Mouse (Mus musculus) intestine, postnatal 0 days (tissue): ENCODE results near the gene Ifitm7. TPM values are rescaled to one million over a fixed set of nuclear protein-coding genes. Genes with fewer than 3 reads are reported as not detected.
A peak's percentile ranks its signal among the peaks of the same experiment; 100 is the strongest.

ENCODE experiments used
- ATAC-seq: fragments of 200-750 bp; cut with Nextera tagmentation; 2 replicates; pipeline ENCODE4 v1.8.0; 2017; ENCODE audit warnings: mild to moderate bottlenecking, moderate TSS enrichment, moderate library complexity
- H3K27ac ChIP-seq: fragments of 300-500 bp; sonication (generic); 2 replicates; pipeline ENCODE4 v1.5.1; 2014; ENCODE audit warnings: mild to moderate bottlenecking, low read depth, low read length, moderate library complexity
- H3K27me3 ChIP-seq: fragments of 300-500 bp; sonication (generic); replicated peaks from 2 replicates; pipeline ENCODE4 v1.6.1; 2014; ENCODE audit warnings: low read length, mixed read lengths; ENCODE audit not compliant: control insufficient read depth, insufficient read depth
- H3K36me3 ChIP-seq: fragments of 300-500 bp; sonication (generic); 2 replicates; pipeline ENCODE4 v1.6.1; 2014; ENCODE audit warnings: mild to moderate bottlenecking, moderate library complexity; ENCODE audit not compliant: control insufficient read depth, insufficient read depth
- H3K4me1 ChIP-seq: fragments of 300-500 bp; sonication (generic); replicated peaks from 2 replicates; pipeline ENCODE4 v1.6.1; 2014; ENCODE audit warnings: antibody characterized with exemption, low read length, mixed read lengths; ENCODE audit not compliant: control insufficient read depth, insufficient read depth
- H3K4me2 ChIP-seq: fragments of 300-500 bp; sonication (generic); replicated peaks from 2 replicates; pipeline ENCODE4 v1.6.1; 2014; ENCODE audit warnings: low read depth, mild to moderate bottlenecking, moderate library complexity
- H3K4me3 ChIP-seq: fragments of 300-500 bp; sonication (generic); 2 replicates; pipeline ENCODE4 v1.5.1; 2014; ENCODE audit warnings: low read depth, low read length
- H3K9ac ChIP-seq: fragments of 300-500 bp; sonication (generic); 2 replicates; pipeline ENCODE4 v1.6.1; 2014; ENCODE audit warnings: mild to moderate bottlenecking, low read depth, low read length
- H3K9me3 ChIP-seq: fragments of 300-500 bp; sonication (generic); 2 replicates; pipeline ENCODE4 v1.6.1; 2016; ENCODE audit warnings: mixed run types; ENCODE audit not compliant: control insufficient read depth
- CTCF ChIP-seq: sonication (generic); IDR thresholded peaks from 2 replicates; pipeline ENCODE4 v1.5.1; 2016; ENCODE audit warnings: low read depth, mild to moderate bottlenecking, control low read depth, antibody characterized with exemption, moderate library complexity
- WGBS: fragments of 180-500 bp; shearing (Covaris S2); extraction: QIAGEN DNeasy Blood & Tissue Kit; methylation state at CpG from one replicate; pipeline ENCODE4 v1.1.7; 2014; 5-methylcytosine and 5-hydroxymethylcytosine counted together
- polyA plus RNA-seq: library from polyadenylated mRNA; unstranded; fragments of >200 nt; fragmentation: Nextera tagmentation; extraction: Ambion mirVana; gene quantifications from 2 replicates; pipeline ENCODE4 v1.2.1, GENCODE M21; 2015

Ifitm7 gene
- polyA plus RNA-seq, 1 experiment from 2014 or later: not detected

- H3K36me3 ChIP-seq: no peaks in the 10 kb centered on the region
- TF ChIP-seq CTCF: no peak
Observed at GRCm38 (mm10) chr16:13951245-13951644, 35.4 kb downstream of the Ifitm7 start.

GRCm38 (mm10) chr16:13946306-13946705 lies 40.4 kb downstream of the Ifitm7 start:
- Histone ChIP-seq H3K4me2 (no peak overlapping the region), H3K27me3 (no peaks in the 10 kb centered on the region), H3K27ac (no peak overlapping the region), H3K9me3 (no peaks in the 10 kb centered on the region), H3K9ac (no peak overlapping the region), H3K36me3 (no peaks in the 10 kb centered on the region), H3K4me1 (no peaks in the 10 kb centered on the region), H3K4me3 (no peak overlapping the region)
- no peak for ATAC-seq
- WGBS: 97% methylated on average over 1 of the region's 1 CpGs
- TF ChIP-seq CTCF: no peak

More at GRCm38 (mm10) chr16:13951245-13951644, 35.4 kb downstream of the Ifitm7 start:
- no peaks in the 10 kb centered on the region for H3K27me3 ChIP-seq
- whole genome bisulfite sequencing: 73% methylated on average over 3 of the region's 3 CpGs
- no peak for ATAC-seq
- H3K9me3 ChIP-seq: no peaks in the 10 kb centered on the region
- no peaks in the 10 kb centered on the region for H3K4me1 ChIP-seq
- H3K4me2 ChIP-seq: no peak overlapping the region
- H3K4me3 ChIP-seq: no peak overlapping the region
- H3K27ac ChIP-seq: no peak overlapping the region
- H3K9ac ChIP-seq: no peak overlapping the region

- Histone ChIP-seq H3K4me3 (no peak overlapping the region), H3K36me3 (no peaks in the 10 kb centered on the region), H3K27ac (no peak overlapping the region), H3K9me3 (no peaks in the 10 kb centered on the region), H3K4me1 (no peaks in the 10 kb centered on the region), H3K27me3 (no peaks in the 10 kb centered on the region), H3K9ac (no peak overlapping the region), H3K4me2 (no peak overlapping the region)
- WGBS: 67% methylated on average over 4 of the region's 4 CpGs
- ATAC-seq: no peak
- TF ChIP-seq CTCF: no peak
Observed at GRCm38 (mm10) chr16:13945153-13945552, 41.5 kb downstream of the Ifitm7 start.

GRCm38 (mm10) chr16:13944752-13945151 lies 41.9 kb downstream of the Ifitm7 start:
- Histone ChIP-seq H3K9ac (no peak overlapping the region), H3K9me3 (no peaks in the 10 kb centered on the region), H3K4me2 (no peak overlapping the region), H3K27me3 (no peaks in the 10 kb centered on the region), H3K27ac (no peak overlapping the region), H3K4me3 (no peak overlapping the region), H3K36me3 (no peaks in the 10 kb centered on the region), H3K4me1 (no peaks in the 10 kb centered on the region)
- no peak for TF ChIP-seq CTCF
- ATAC-seq: no peak
- WGBS: 75% methylated on average over 5 of the region's 5 CpGs

- WGBS: 41% methylated on average over 4 of the region's 4 CpGs
- Histone ChIP-seq H3K36me3 (no peaks in the 10 kb centered on the region), H3K27me3 (no peaks in the 10 kb centered on the region), H3K9ac (no peak overlapping the region), H3K27ac (no peak overlapping the region), H3K4me3 (no peak overlapping the region), H3K4me1 (no peaks in the 10 kb centered on the region), H3K9me3 (no peaks in the 10 kb centered on the region), H3K4me2 (no peak overlapping the region)
- no peak for ATAC-seq
- TF ChIP-seq CTCF: no peak
Observed at GRCm38 (mm10) chr16:13944178-13944577, 42.5 kb downstream of the Ifitm7 start.

- H3K4me2 ChIP-seq: peak overlapping the region; percentile 94
- H3K27ac ChIP-seq: peak overlapping the region; percentile 28; the same call in 1 of the 2 replicates
- TF ChIP-seq CTCF: no peak
- H3K36me3 ChIP-seq: no peaks in the 10 kb centered on the region
- no peaks in the 10 kb centered on the region for H3K27me3 ChIP-seq
- peak overlapping the region; percentile 54 for H3K4me3 ChIP-seq
- H3K9me3 ChIP-seq: no peaks in the 10 kb centered on the region
- WGBS: 2% methylated on average over 34 of the region's 34 CpGs
- peak; percentile 87 for ATAC-seq
- H3K9ac ChIP-seq: peak overlapping the region; percentile 54; the same call in 1 of the 2 replicates
- no peaks in the 10 kb centered on the region for H3K4me1 ChIP-seq
Observed at GRCm38 (mm10) chr16:13940847-13941395, 45.8 kb downstream of the Ifitm7 start.
